Mouse (Mus musculus): ENCODE measurements at regions not wholly inside any gene's neighbourhood (a gene's known extent, or its start where the extent isn't known, plus 50 kb on each side); places are given as distances from the start of the nearest gene placed in this dataset.

GRCm38 (mm10) chr11:63712053-63712864 is 209.8 kb downstream of the Hs3st3b1 start:
- TF ChIP-seq POLR2A (IDR thresholded peaks at IDR 0.05; ENCODE audit: extremely low read depth, insufficient read depth, low read length) (no peak), CTCF (IDR thresholded peaks at IDR 0.05; ENCODE audit: low read depth, low read length) (no peak)
